Mouse (Mus musculus): ENCODE measurements around the gene Thbs3.

The Thbs3 gene

GRCm38 (mm10) chr3:89214681-89215411, at the start of gene Thbs3:
Gene Thbs3, plus strand, starts transcription at chr3:89215180.
- no peak for DNase-seq (ENCODE audit: low spot score)

- no peak for DNase-seq (ENCODE audit: low spot score)
These were observed 49.6 kb upstream of the Thbs3 start for GRCm38 (mm10) chr3:89165268-89165870.

- DNase-seq (ENCODE audit: low spot score): no peak
These were observed 48.0 kb upstream of the Thbs3 start for GRCm38 (mm10) chr3:89166945-89167344.

GRCm38 (mm10) chr3:89174844-89175243, 40.1 kb upstream of the Thbs3 start:
- DNase-seq (ENCODE audit: low spot score): no peak

GRCm38 (mm10) chr3:89175544-89175943, 39.4 kb upstream of the Thbs3 start:
- no peak for DNase-seq (ENCODE audit: low spot score)

GRCm38 (mm10) chr3:89176421-89176820, 38.6 kb upstream of the Thbs3 start:
- DNase-seq (ENCODE audit: low spot score): no peak

GRCm38 (mm10) chr3:89177242-89178106, 37.5 kb upstream of the Thbs3 start, which contains the start of gene Scamp3:
Gene Scamp3, plus strand, starts transcription at chr3:89177473.
- DNase-seq (ENCODE audit: low spot score): peak; percentile 94

GRCm38 (mm10) chr3:89178107-89178385, 36.9 kb upstream of the Thbs3 start:
- no peak for DNase-seq (ENCODE audit: low spot score)

- no peak for DNase-seq (ENCODE audit: low spot score)
These were observed 35.9 kb upstream of the Thbs3 start for GRCm38 (mm10) chr3:89179056-89179455.

- no peak for DNase-seq (ENCODE audit: low spot score)
These were observed 33.1 kb upstream of the Thbs3 start for GRCm38 (mm10) chr3:89181749-89182500.

GRCm38 (mm10) chr3:89182531-89183057, 32.4 kb upstream of the Thbs3 start:
- no peak for DNase-seq (ENCODE audit: low spot score)

GRCm38 (mm10) chr3:89183058-89183958, 31.7 kb upstream of the Thbs3 start, which contains the start of gene Fam189b:
Gene Fam189b, plus strand, starts transcription at chr3:89183143.
- DNase-seq (ENCODE audit: low spot score): peak; percentile 84

GRCm38 (mm10) chr3:89183959-89184315, 31.0 kb upstream of the Thbs3 start:
- DNase-seq (ENCODE audit: low spot score): no peak

GRCm38 (mm10) chr3:89187197-89187596, 27.8 kb upstream of the Thbs3 start:
- DNase-seq (ENCODE audit: low spot score): no peak

GRCm38 (mm10) chr3:89187690-89188477, 27.1 kb upstream of the Thbs3 start:
- DNase-seq (ENCODE audit: low spot score): no peak

- DNase-seq (ENCODE audit: low spot score): no peak
These were observed 26.5 kb upstream of the Thbs3 start for GRCm38 (mm10) chr3:89188478-89188875.

GRCm38 (mm10) chr3:89190436-89190835, 24.5 kb upstream of the Thbs3 start:
- no peak for DNase-seq (ENCODE audit: low spot score)

- no peak for DNase-seq (ENCODE audit: low spot score)
These were observed 21.6 kb upstream of the Thbs3 start for GRCm38 (mm10) chr3:89193351-89193750.

GRCm38 (mm10) chr3:89193853-89194252, 21.1 kb upstream of the Thbs3 start:
- DNase-seq (ENCODE audit: low spot score): no peak

Data from lung, postnatal 25 days (tissue).